Mouse (Mus musculus): ENCODE results near the gene Kif13a.

Gene Kif13a

GRCm38 (mm10) chr13:46919797-46920196 lies 9.9 kb downstream of the Kif13a start:
- DNase-seq, result no peak

- no peak for DNase-seq
Observed at GRCm38 (mm10) chr13:46918509-46918908, 11.2 kb downstream of the Kif13a start.

GRCm38 (mm10) chr13:46911960-46912359 lies 17.7 kb downstream of the Kif13a start:
- no peak for DNase-seq

- peak; percentile 44 to 45 for DNase-seq
Observed at GRCm38 (mm10) chr13:46911018-46911419, 18.6 kb downstream of the Kif13a start.

GRCm38 (mm10) chr13:46909946-46910345 lies 19.7 kb downstream of the Kif13a start:
- DNase-seq, result no peak

- no peak for DNase-seq
Observed at GRCm38 (mm10) chr13:46909005-46909565, 20.6 kb downstream of the Kif13a start.

- DNase-seq, result no peak
Observed at GRCm38 (mm10) chr13:46908387-46908786, 21.3 kb downstream of the Kif13a start.

- peak in 1 of 2 experiments; percentile 25 for DNase-seq
Observed at GRCm38 (mm10) chr13:46907861-46908260, 21.8 kb downstream of the Kif13a start.

GRCm38 (mm10) chr13:46907115-46907514 lies 22.6 kb downstream of the Kif13a start:
- no peak for DNase-seq

- DNase-seq, result no peak
Observed at GRCm38 (mm10) chr13:46905971-46906370, 23.7 kb downstream of the Kif13a start.

- no peak for DNase-seq
Observed at GRCm38 (mm10) chr13:46904982-46905621, 24.6 kb downstream of the Kif13a start.

GRCm38 (mm10) chr13:46902568-46903255 lies 27.0 kb downstream of the Kif13a start:
- no peak for DNase-seq

GRCm38 (mm10) chr13:46900870-46901555 lies 28.7 kb downstream of the Kif13a start:
- no peak for DNase-seq

GRCm38 (mm10) chr13:46898837-46899236 lies 30.8 kb downstream of the Kif13a start:
- DNase-seq, result no peak

- DNase-seq, result no peak
Observed at GRCm38 (mm10) chr13:46898411-46898810, 31.3 kb downstream of the Kif13a start.

- DNase-seq, result no peak
Observed at GRCm38 (mm10) chr13:46892380-46892779, 37.3 kb downstream of the Kif13a start.

GRCm38 (mm10) chr13:46888150-46888683 lies 41.5 kb downstream of the Kif13a start:
- peak; percentile 30 to 35 for DNase-seq

GRCm38 (mm10) chr13:46886497-46887261 lies 43.0 kb downstream of the Kif13a start:
- no peak for DNase-seq

- DNase-seq, result no peak
Observed at GRCm38 (mm10) chr13:46885759-46886060, 44.0 kb downstream of the Kif13a start.

GRCm38 (mm10) chr13:46884898-46885758 lies 44.5 kb downstream of the Kif13a start:
- no peak for DNase-seq

GRCm38 (mm10) chr13:46883976-46884375 lies 45.7 kb downstream of the Kif13a start:
- no peak for DNase-seq

- peak; percentile 50 to 53 for DNase-seq
Observed at GRCm38 (mm10) chr13:46883381-46883780, 46.3 kb downstream of the Kif13a start.
